Mouse (Mus musculus) kidney, postnatal 0 days (tissue): ENCODE measurements at regions not wholly inside any gene's neighbourhood (a gene's known extent, or its start where the extent isn't known, plus 50 kb on each side); places are given as distances from the start of the nearest gene placed in this dataset.
"Not testable (repeated sequence)": the region's sequence is repeated elsewhere in the genome, so short reads cannot be mapped to it uniquely, and the experiment has no call there.

Experiments
- ATAC-seq: fragments of 200-750 bp; cut with Nextera tagmentation; replicated peaks from 2 replicates; pipeline ENCODE4 v1.8.0; 2017; ENCODE audit warnings: low read depth, moderate number of reproducible peaks, moderate TSS enrichment, moderate library complexity; ENCODE audit not compliant: low FRiP score
- DNase-seq: peaks from one replicate; pipeline ENCODE4 v3.0.0-alpha.2; 2016; ENCODE audit warnings: low spot score
- H3K27ac ChIP-seq: fragments of 300-500 bp; sonication (generic); 2 replicates; pipeline ENCODE4 v1.5.1; 2014; ENCODE audit warnings: mild to moderate bottlenecking
- H3K27me3 ChIP-seq: fragments of 300-500 bp; sonication (generic); 2 replicates; pipeline ENCODE4 v1.6.1; 2014; ENCODE audit warnings: low read length, mixed read lengths; ENCODE audit not compliant: insufficient read depth
- H3K36me3 ChIP-seq: fragments of 300-500 bp; sonication (generic); 2 replicates; pipeline ENCODE4 v1.6.1; 2014; ENCODE audit warnings: low read length, mixed read lengths; ENCODE audit not compliant: insufficient read depth
- H3K4me1 ChIP-seq: fragments of 300-500 bp; sonication (generic); replicated peaks from 2 replicates; pipeline ENCODE4 v1.6.1; 2014; ENCODE audit warnings: antibody characterized with exemption, low read length, mixed read lengths; ENCODE audit not compliant: insufficient read depth
- H3K4me2 ChIP-seq: fragments of 300-500 bp; sonication (generic); 2 replicates; pipeline ENCODE4 v1.6.1; 2014; ENCODE audit warnings: mild to moderate bottlenecking, low read length, moderate library complexity, mixed read lengths
- H3K4me3 ChIP-seq: fragments of 300-500 bp; sonication (generic); replicated peaks from 2 replicates; pipeline ENCODE4 v1.5.1; 2014; ENCODE audit warnings: low read depth, low read length
- H3K9ac ChIP-seq: fragments of 300-500 bp; sonication (generic); 2 replicates; pipeline ENCODE4 v1.6.1; 2014; ENCODE audit warnings: low read depth, low read length
- H3K9me3 ChIP-seq: fragments of 300-500 bp; sonication (generic); replicated peaks from 2 replicates; pipeline ENCODE4 v1.6.1; 2016; ENCODE audit warnings: low read length, inconsistent platforms, mixed read lengths
- CTCF ChIP-seq: IDR thresholded peaks from 2 replicates; pipeline ENCODE4 v1.5.1; 2016; ENCODE audit warnings: antibody characterized with exemption, low read depth, mild to moderate bottlenecking, moderate library complexity
- WGBS: fragments of 180-500 bp; shearing (Covaris S2); extraction: QIAGEN DNeasy Blood & Tissue Kit; methylation state at CpG from one replicate; pipeline ENCODE4 v1.1.7; 2014; 5-methylcytosine and 5-hydroxymethylcytosine counted together

DNA sequence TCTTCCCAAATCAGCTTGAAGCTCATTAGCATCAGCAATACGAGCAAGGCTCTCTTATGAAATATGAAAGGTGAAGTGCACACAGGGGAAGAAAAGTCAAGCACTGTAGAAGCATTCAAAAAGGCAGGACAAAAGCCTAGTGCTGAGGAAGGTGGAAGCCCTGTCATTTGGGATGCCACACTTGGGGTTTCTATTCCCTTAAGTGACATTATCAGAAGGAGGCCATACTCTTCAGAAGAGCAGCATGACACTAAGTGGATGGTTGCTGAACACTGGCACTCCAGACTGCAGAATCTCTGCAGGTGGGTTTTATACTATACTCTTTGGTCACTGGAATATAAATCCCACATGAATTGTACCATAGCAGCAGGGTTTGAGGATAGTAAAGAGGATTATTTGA lies 120.4 kb upstream of the Pcsk1 start:
- no peak overlapping the region for H3K4me2 ChIP-seq
- H3K9me3 ChIP-seq = no peaks in the 10 kb centered on the region
- DNase-seq (no peak), ATAC-seq (no peak)
- H3K36me3 ChIP-seq = no peaks in the 10 kb centered on the region
- TF ChIP-seq CTCF = no peak
- no peaks in the 10 kb centered on the region for H3K27me3 ChIP-seq
- H3K4me1 ChIP-seq = no peaks in the 10 kb centered on the region
- H3K9ac ChIP-seq = no peak overlapping the region
- no peak overlapping the region for H3K27ac ChIP-seq
- 54% methylated on average over 1 of the region's 1 CpGs for WGBS
- no peak overlapping the region for H3K4me3 ChIP-seq

DNA sequence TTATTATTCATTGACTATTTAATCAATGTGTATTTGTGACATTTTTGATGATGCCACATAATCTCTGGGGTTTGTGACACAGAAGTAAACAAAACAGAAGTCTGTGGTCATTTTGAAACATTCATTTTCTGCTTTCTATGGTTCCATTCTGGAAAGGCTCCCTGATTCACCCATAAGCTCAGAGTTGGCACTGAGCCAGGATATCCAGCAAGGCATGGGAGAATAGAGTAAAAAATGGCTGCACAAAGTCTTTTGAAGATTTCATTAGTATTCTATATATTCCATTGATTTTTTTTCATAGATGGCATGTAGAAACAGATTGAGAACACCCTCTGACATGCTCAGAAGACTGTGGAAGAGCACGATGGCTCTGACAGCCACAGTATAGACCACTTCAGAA lies 133.8 kb upstream of the Pcsk1 start:
- Histone ChIP-seq H3K27ac (no peak overlapping the region), H3K4me3 (no peak overlapping the region), H3K9me3 (no peaks in the 10 kb centered on the region), H3K4me2 (no peak overlapping the region), H3K27me3 (no peaks in the 10 kb centered on the region), H3K4me1 (no peaks in the 10 kb centered on the region), H3K36me3 (no peaks in the 10 kb centered on the region), H3K9ac (no peak overlapping the region)
- ATAC-seq (no peak), DNase-seq (no peak)
- WGBS = 87% methylated on average over 1 of the region's 1 CpGs
- no peak for TF ChIP-seq CTCF

DNA sequence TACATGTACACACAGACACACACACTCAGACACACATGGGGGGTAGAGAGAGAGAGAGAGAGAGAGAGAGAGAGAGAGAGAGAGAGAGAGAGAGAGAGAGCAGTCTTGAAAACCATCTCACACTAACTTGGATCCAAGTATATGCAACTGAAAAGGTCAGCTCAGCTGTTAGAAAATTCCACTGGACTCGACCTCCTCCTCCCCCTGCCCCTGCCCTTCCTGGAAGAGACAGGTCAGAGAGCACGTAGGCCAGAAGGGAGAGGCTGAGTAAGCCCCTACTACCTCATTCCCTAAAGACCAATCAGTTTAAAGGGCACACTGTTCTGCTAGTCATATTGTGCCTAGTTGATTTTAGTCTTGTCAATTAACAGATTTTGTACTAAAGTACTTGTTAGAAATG lies 105.0 kb upstream of the Cast start:
- not testable (repeated sequence) for H3K4me3 ChIP-seq, ATAC-seq
- 33% methylated on average over 2 of the region's 2 CpGs for whole genome bisulfite sequencing

DNA sequence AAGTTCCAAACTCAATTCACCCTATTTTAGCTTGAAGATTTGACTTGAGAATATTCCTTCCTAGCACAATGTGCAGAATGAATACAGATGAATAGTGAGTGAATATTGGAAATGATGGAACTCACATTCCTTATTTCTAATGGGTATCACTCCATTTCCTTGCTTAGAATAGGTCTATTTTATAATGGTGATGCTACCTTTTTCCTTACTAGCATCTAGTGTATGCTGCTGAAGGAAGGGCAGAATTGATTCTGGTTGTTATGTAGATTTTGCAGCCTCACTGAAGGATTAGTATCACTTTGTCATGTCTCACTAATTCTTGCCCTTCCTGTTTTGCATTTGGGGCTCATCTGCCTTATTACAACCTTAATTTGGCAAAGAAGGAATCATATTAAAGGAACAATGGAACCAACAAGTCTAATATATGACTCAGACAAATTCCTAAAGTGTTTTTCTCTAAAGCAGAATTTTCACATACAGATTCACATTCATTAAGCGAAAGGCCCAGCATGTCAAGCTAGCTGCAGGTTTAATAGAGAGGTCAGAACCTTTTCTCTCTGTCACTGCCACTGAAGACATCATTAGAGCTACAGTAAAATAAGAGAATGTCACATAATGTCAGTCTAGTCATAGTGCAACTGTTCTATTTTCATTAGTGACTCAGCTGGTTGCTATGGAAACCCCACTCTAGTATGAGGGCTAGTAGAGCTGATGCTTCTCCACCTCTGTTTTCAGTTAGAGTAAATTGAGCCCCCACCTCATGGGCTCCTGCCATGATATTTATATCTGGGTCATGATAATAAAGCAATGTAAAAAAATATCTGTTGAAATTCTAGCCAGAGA lies 94.8 kb upstream of the Cast start:
- Histone ChIP-seq H3K9me3 (no peaks in the 10 kb centered on the region), H3K4me2 (no peak overlapping the region), H3K4me3 (no peak overlapping the region), H3K27ac (no peak overlapping the region), H3K27me3 (no peaks in the 10 kb centered on the region), H3K9ac (no peak overlapping the region), H3K36me3 (no peaks in the 10 kb centered on the region), H3K4me1 (no peaks in the 10 kb centered on the region)
- DNase-seq = no peak
- ATAC-seq = no peak
- 78% methylated on average over 1 of the region's 1 CpGs for WGBS
- no peak for TF ChIP-seq CTCF

More for the DNA sequence above, 105.0 kb upstream of the Cast start:
- H3K36me3 ChIP-seq, H3K9ac ChIP-seq, DNase-seq, H3K4me1 ChIP-seq, H3K27ac ChIP-seq, H3K9me3 ChIP-seq, H3K27me3 ChIP-seq, H3K4me2 ChIP-seq: not testable (repeated sequence)

DNA sequence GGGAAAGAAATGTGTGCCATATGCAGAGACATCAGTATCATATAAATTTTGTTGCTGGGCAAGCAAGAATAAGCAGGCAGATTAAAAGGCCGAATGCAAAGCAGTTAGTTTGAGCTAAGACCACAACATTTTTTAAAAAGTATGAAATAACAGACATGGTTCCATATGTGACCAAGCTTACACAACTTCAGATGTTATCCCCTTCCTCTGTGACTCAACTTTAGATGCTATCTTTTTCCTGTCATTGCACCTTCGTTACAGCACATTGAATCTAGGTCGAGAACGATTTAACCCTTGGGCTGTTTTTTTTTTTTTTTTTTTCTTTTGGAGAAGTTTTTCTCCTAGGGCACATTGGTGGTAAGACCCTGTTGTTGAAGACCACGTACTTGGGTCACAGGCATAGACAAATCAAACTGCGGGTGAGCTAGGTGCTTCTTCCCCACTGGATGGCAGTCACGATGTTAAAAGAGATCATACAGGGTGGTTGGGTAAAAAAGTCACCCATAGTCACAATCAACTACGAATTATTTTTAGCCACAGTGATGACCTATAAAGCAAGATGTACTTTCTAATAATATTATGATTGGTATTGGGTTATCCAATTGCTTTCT lies 81.4 kb upstream of the Cast start:
- no peaks in the 10 kb centered on the region for H3K36me3 ChIP-seq
- ATAC-seq (no peak), DNase-seq (no peak)
- no peak overlapping the region for H3K27ac ChIP-seq
- 84% methylated on average over 8 of the region's 8 CpGs for WGBS
- no peaks in the 10 kb centered on the region for H3K27me3 ChIP-seq
- TF ChIP-seq CTCF = no peak
- no peaks in the 10 kb centered on the region for H3K9me3 ChIP-seq
- no peak overlapping the region for H3K4me2 ChIP-seq
- H3K4me1 ChIP-seq = no peaks in the 10 kb centered on the region
- H3K4me3 ChIP-seq = no peak overlapping the region
- H3K9ac ChIP-seq = no peak overlapping the region

DNA sequence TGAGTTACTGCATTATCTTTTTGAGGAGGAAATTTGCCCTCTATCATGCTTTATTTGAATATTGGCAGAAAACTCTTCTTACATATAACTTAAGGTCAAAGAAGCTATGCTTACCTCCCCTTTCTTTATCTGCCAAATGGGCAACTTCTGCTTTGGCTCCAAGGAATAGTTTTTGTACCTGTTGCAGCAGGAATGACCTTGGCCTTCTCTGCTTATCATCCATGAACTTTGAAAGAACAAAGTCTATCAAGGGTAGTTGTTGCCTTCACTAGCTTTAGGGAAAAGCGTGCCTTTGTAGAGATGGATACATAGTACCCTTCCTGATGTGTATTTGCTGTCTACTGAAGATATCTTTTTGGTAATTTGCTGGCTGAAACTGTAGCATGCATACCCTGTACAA lies 59.1 kb upstream of the Cast start:
- no peak for TF ChIP-seq CTCF
- DNase-seq = no peak
- Histone ChIP-seq H3K9ac (no peak overlapping the region), H3K27me3 (no peaks in the 10 kb centered on the region), H3K36me3 (no peaks in the 10 kb centered on the region), H3K27ac (no peak overlapping the region), H3K4me1 (no peaks in the 10 kb centered on the region), H3K9me3 (no peaks in the 10 kb centered on the region), H3K4me2 (no peak overlapping the region), H3K4me3 (no peak overlapping the region)
- ATAC-seq = no peak
- 91% methylated on average over 1 of the region's 1 CpGs for WGBS
